Mouse (Mus musculus) embryonic fibroblast, embryonic 13.5 days (primary cell): ENCODE measurements at regions not wholly inside any gene's neighbourhood (a gene's known extent, or its start where the extent isn't known, plus 50 kb on each side); places are given as distances from the start of the nearest gene placed in this dataset.

Experiments
- CTCF ChIP-seq: IDR thresholded peaks from 2 replicates; pipeline ENCODE4 v1.5.1; 2011; ENCODE audit warnings: mild to moderate bottlenecking, control low read depth, low read length, moderate library complexity, borderline replicate concordance; ENCODE audit not compliant: insufficient read depth
- POLR2A ChIP-seq: IDR thresholded peaks from 2 replicates; pipeline ENCODE4 v1.6.1; 2011; ENCODE audit warnings: low read depth, mild to moderate bottlenecking, control low read depth, low read length, moderate library complexity

GRCm38 (mm10) chr13:28892896-28893295 lies 60.6 kb downstream of the Sox4 start:
- no peak for TF ChIP-seq POLR2A
- no peak for TF ChIP-seq CTCF
